Mouse (Mus musculus) intestine, embryonic 16.5 days (tissue): ENCODE measurements around the gene Tcaf1. TPM values are rescaled to one million over a fixed set of nuclear protein-coding genes. Genes with fewer than 3 reads are reported as not detected.

Source experiments
- ATAC-seq: fragments of 200-750 bp; cut with Nextera tagmentation; 2 replicates; pipeline ENCODE4 v1.8.0; 2017; ENCODE audit warnings: moderate TSS enrichment, moderate library complexity
- H3K27ac ChIP-seq: fragments of 300-500 bp; sonication (generic); 2 replicates; pipeline ENCODE4 v1.5.1; 2014; ENCODE audit warnings: mild to moderate bottlenecking, low read length
- H3K27me3 ChIP-seq: fragments of 300-500 bp; sonication (generic); replicated peaks from 2 replicates; pipeline ENCODE4 v1.6.1; 2014; ENCODE audit warnings: low read length, control low read depth, mixed read lengths; ENCODE audit not compliant: control insufficient read depth, insufficient read depth
- H3K36me3 ChIP-seq: fragments of 300-500 bp; sonication (generic); 2 replicates; pipeline ENCODE4 v1.6.1; 2014; ENCODE audit warnings: low read length, control low read depth; ENCODE audit not compliant: control insufficient read depth, insufficient read depth
- H3K4me1 ChIP-seq: fragments of 300-500 bp; sonication (generic); 2 replicates; pipeline ENCODE4 v1.6.1; 2014; ENCODE audit warnings: low read length, control low read depth, mixed read lengths; ENCODE audit not compliant: control insufficient read depth, insufficient read depth
- H3K4me2 ChIP-seq: fragments of 300-500 bp; sonication (generic); 2 replicates; pipeline ENCODE4 v1.6.1; 2014; ENCODE audit warnings: low read depth, low read length, control low read depth
- H3K4me3 ChIP-seq: fragments of 300-500 bp; sonication (generic); 2 replicates; pipeline ENCODE4 v1.5.1; 2014; ENCODE audit warnings: mild to moderate bottlenecking, low read length
- H3K9ac ChIP-seq: fragments of 300-500 bp; sonication (generic); 2 replicates; pipeline ENCODE4 v1.6.1; 2014; ENCODE audit warnings: low read depth, low read length
- H3K9me3 ChIP-seq: fragments of 300-500 bp; sonication (generic); 2 replicates; pipeline ENCODE4 v1.6.1; 2016; ENCODE audit warnings: low read length, control low read depth; ENCODE audit not compliant: control insufficient read depth
- WGBS: fragments of 180-500 bp; shearing (Covaris S2); extraction: QIAGEN DNeasy Blood & Tissue Kit; methylation state at CpG from one replicate; pipeline ENCODE4 v1.1.7; 2014; 5-methylcytosine and 5-hydroxymethylcytosine counted together
- polyA plus RNA-seq: library from polyadenylated mRNA; unstranded; fragments of >200 nt; fragmentation: Nextera tagmentation; extraction: Ambion mirVana; gene quantifications from 2 replicates; pipeline ENCODE4 v1.2.1, GENCODE M21; 2015

Gene Tcaf1
- polyA plus RNA-seq, 1 experiment from 2014 or later = 44.6 TPM

DNA sequence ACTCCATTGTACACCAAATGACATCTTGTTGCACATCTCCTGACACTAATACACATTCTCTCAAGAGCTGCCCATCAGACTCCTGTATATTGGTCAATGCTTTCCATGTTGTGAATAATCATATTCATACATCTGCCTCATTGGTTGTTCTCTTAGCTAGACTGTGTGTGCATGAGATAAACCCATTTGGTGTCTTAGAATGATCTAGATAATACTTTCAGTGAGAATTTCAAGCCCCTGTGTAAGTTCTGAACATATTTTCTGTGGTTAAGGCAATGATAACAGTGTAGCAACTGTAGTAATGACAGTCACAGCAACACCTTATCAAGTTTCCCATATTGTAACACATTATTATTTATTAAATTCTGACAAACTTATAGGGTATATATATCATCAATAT lies 20.1 kb downstream of the Tcaf1 start:
- ATAC-seq = no peak
- no peaks in the 10 kb centered on the region for H3K4me1 ChIP-seq
- no peak overlapping the region for H3K9ac ChIP-seq
- H3K27ac ChIP-seq = no peak overlapping the region
- H3K4me2 ChIP-seq = no peak overlapping the region
- no peaks in the 10 kb centered on the region for H3K27me3 ChIP-seq
- H3K9me3 ChIP-seq = no peaks in the 10 kb centered on the region
- H3K36me3 ChIP-seq = peaks cover 8% of the 10 kb centered on the region; the same call in 1 of the 2 replicates
- H3K4me3 ChIP-seq = no peak overlapping the region

DNA sequence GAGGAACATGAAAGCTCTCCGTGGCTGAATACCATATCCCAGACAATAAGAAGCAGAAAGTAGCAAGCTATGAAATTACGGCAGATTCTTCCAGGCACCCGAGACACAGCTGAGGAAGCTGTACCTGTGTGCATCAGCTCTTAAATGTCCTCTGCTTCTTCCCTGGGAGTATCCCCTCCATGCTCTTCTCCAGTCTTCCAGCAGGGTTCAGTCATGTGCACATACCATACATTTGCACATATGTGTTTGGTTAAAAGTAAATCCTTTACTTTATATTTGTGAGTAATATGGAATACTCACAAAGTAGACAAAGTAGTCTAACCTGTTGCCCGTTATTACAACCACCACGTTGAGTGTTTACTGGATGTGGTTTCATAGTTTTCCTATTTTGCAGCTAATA lies 22.0 kb downstream of the Tcaf1 start:
- WGBS = 88% methylated on average over 5 of the region's 5 CpGs
- Histone ChIP-seq H3K9me3 (no peaks in the 10 kb centered on the region), H3K4me3 (no peak overlapping the region), H3K4me2 (no peak overlapping the region), H3K27me3 (no peaks in the 10 kb centered on the region), H3K27ac (no peak overlapping the region), H3K4me1 (no peaks in the 10 kb centered on the region), H3K36me3 (peaks cover 8% of the 10 kb centered on the region; the same call in 1 of the 2 replicates), H3K9ac (no peak overlapping the region)
- ATAC-seq = no peak

DNA sequence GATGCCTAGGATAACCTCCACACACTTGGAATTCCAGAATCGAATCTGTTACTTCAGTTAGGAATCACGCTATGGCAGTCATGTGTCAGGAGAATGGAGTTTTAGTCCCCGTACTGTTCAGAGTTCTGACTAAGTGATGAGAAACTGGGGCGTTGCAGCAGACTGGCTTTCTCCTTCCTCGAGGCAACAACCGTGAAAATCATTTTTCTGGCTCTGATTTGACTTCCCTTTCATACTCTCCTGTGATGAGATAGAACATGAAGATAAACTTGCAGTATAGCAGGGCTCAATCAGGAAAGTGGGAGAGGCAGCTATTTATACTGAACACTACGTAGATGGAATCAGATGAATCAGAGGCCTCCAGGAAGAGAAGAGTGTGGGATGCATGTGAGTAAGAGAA lies 29.8 kb downstream of the Tcaf1 start:
- Histone ChIP-seq H3K9me3 (no peaks in the 10 kb centered on the region), H3K9ac (no peak overlapping the region), H3K27me3 (no peaks in the 10 kb centered on the region), H3K4me3 (no peak overlapping the region), H3K4me1 (no peaks in the 10 kb centered on the region), H3K36me3 (peaks cover 8% of the 10 kb centered on the region; the same call in 1 of the 2 replicates), H3K27ac (no peak overlapping the region), H3K4me2 (no peak overlapping the region)
- no peak for ATAC-seq
- WGBS = 83% methylated on average over 7 of the region's 7 CpGs

DNA sequence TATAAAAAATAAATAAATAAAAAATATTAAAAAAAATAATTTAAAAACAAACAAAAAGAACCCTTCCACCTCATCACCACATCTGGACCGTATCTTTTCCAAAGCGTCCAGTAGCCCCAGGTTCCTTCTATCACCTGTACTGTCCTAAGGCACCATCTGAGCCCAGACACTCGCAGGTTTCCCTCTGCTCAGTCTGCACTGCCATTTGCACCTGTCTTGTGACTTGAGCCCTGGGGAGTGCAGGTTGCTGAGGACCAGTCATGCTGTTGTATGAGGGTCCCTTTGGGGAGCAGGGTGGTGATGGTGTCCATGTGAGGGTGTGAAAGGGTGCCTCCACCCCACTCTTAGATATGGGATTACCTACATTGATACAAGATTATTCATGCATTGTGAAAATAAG lies 33.9 kb downstream of the Tcaf1 start:
- no peaks in the 10 kb centered on the region for H3K27me3 ChIP-seq
- no peak overlapping the region for H3K9ac ChIP-seq
- peaks cover 16% of the 10 kb centered on the region for H3K36me3 ChIP-seq
- H3K27ac ChIP-seq = no peak overlapping the region
- ATAC-seq = no peak
- no peak overlapping the region for H3K4me2 ChIP-seq
- H3K4me3 ChIP-seq = no peak overlapping the region
- no peaks in the 10 kb centered on the region for H3K4me1 ChIP-seq
- no peaks in the 10 kb centered on the region for H3K9me3 ChIP-seq
- WGBS = 91% methylated on average over 3 of the region's 3 CpGs

DNA sequence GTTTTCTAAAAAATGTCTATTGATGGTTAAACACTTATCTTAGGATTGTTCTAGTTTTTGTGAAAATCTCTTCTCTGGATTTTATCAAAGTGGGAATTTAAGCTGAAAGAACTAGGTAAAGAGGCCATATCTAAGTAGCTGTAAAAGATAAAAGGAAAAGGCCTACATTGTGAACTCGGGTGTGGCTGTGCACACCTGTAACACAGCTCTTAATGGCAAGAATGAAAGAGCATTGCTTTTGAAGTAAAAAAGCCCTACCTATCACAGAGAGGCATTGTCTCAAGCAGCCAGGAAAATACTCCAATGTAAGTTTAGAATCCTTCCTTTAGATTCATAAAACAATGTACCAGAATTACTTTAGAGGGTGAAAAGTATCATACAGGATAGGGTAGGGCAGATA lies 38.1 kb downstream of the Tcaf1 start:
- Histone ChIP-seq H3K9ac (no peak overlapping the region), H3K27me3 (no peaks in the 10 kb centered on the region), H3K4me1 (no peaks in the 10 kb centered on the region), H3K36me3 (peaks cover 11% of the 10 kb centered on the region), H3K27ac (no peak overlapping the region), H3K4me2 (no peak overlapping the region), H3K4me3 (no peak overlapping the region), H3K9me3 (no peaks in the 10 kb centered on the region)
- 50% methylated on average over 1 of the region's 1 CpGs for WGBS
- ATAC-seq = peak; percentile 88

DNA sequence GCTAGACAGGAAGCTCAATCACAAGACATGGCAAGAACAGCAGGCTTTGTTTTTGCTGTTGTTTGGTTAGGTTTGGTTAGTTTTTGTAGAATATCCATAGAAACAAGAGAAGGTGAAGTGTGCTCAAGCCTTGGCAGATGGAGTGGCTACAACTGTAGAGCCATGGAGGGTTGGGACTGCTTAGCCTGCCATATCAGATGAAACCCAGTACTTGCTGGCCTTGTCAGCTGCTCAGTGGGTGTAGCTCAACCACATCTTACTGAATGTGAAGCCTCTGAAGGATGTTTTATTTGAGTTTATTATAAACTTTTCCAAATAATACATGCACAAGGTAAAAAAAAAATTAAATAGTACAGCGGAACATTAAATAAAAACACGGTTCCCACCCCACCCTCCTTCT lies 42.2 kb downstream of the Tcaf1 start:
- H3K27ac ChIP-seq = no peak overlapping the region

DNA sequence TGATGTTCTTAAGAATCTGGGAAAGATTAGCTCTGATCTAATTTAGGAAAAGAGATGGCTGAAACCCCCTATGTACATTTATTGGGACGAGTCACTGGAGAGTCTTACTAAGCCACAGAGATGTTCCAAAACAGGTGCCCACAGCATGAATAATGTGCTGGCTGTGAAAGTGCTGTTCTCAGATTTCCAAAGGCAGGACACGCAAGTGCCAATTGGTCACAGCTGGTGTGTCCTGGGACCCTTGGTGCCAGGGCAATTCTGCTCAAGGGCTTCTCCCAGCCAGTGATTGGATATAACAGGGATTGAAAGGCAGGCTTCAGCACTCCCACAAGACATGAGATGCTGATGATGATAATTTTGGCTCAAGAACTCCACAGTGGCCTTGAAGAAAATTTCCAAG lies 48.1 kb downstream of the Tcaf1 start:
- Histone ChIP-seq H3K4me2 (no peak overlapping the region), H3K9ac (no peak overlapping the region), H3K4me3 (no peak overlapping the region), H3K36me3 (no peaks in the 10 kb centered on the region), H3K4me1 (no peaks in the 10 kb centered on the region), H3K9me3 (no peaks in the 10 kb centered on the region), H3K27me3 (no peaks in the 10 kb centered on the region), H3K27ac (no peak overlapping the region)
- ATAC-seq = no peak
- 60% methylated on average over 2 of the region's 2 CpGs for WGBS

More for the DNA sequence above, 42.2 kb downstream of the Tcaf1 start:
- Histone ChIP-seq H3K4me1 (no peaks in the 10 kb centered on the region), H3K9ac (no peak overlapping the region), H3K9me3 (no peaks in the 10 kb centered on the region), H3K4me3 (no peak overlapping the region), H3K36me3 (no peaks in the 10 kb centered on the region), H3K4me2 (no peak overlapping the region), H3K27me3 (no peaks in the 10 kb centered on the region)
- WGBS = 82% methylated on average over 2 of the region's 2 CpGs
- no peak for ATAC-seq

DNA sequence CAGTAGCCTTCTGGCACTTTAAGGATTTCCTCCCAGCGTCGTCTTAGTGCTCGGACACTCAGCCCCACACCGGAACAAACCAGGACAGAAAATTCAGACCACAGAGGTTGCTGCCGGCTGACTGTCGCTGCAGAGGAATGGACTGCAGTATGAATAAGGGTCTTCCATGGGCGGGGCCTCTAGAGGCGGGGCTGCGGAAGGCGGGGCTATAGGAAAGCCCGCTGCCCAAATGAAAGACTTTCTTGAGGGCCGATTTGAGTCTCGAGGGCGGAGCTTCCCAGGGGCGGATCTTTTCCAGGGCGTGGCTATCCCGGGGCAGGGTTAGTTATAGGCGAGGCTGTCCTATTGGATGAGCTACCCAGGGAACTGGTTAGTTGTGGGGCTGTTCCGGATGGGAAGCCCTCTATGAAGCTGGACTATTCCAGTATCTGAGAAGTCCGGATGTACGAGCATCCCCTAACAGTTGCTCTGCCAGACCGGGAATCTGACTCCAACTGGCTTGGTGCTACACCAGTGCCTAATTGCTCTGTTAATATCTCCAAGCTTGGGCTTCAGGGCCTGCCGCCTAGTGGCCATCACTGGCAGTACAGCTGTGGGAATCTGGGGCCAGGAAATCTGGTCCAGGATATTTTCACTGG lies 64.9 kb downstream of the Tcaf1 start, which contains the start of gene Tcaf2:
Gene Tcaf2 (minus strand): TSS at position 343 of the 638 bp plus-strand sequence.
- H3K9me3 ChIP-seq = no peaks in the 10 kb centered on the region
- H3K4me1 ChIP-seq = 0 out of 2 replicates have a peak, but pooled peaks cover 3% of the 10 kb centered on the region
- no peaks in the 10 kb centered on the region for H3K27me3 ChIP-seq
- peak within 1 kb of the TSS; percentile 44; the same call in 1 of the 2 replicates for H3K9ac ChIP-seq
- H3K27ac ChIP-seq = 0 out of 2 replicates have a peak within 1 kb of the TSS, but pooled peaks have one; percentile 16
- H3K4me3 ChIP-seq = peak within 1 kb of the TSS; percentile 55
- H3K36me3 ChIP-seq = no peaks in the 10 kb centered on the region
- ATAC-seq = peak; percentile 100
- under 1% methylated on average over 23 of the region's 23 CpGs for WGBS
- peak within 1 kb of the TSS; percentile 72 for H3K4me2 ChIP-seq

DNA sequence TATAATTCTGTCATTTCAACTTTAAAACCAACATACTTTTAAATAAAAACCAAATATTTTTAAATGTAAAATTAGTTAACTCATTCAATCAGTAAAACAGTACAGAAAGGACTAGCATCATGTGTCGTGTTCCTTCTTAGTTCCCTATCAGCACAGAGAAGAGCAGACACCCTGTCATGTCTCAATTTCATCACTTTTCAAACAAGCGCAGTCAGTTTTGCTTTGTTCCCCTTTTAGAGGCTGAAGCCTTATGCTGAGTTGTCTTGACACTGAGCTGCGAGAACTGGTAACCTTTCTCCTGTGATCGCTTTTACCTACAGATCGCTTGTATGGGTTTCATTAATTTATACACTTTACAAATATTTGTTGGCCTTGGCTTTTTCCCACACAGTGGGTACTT lies 75.5 kb downstream of the Tcaf1 start:
- no peak overlapping the region for H3K4me2 ChIP-seq
- H3K9ac ChIP-seq = no peak overlapping the region
- WGBS = 87% methylated on average over 5 of the region's 5 CpGs
- no peaks in the 10 kb centered on the region for H3K27me3 ChIP-seq
- H3K9me3 ChIP-seq = no peaks in the 10 kb centered on the region
- no peaks in the 10 kb centered on the region for H3K36me3 ChIP-seq
- no peak for ATAC-seq
- H3K4me3 ChIP-seq = no peak overlapping the region
- no peak overlapping the region for H3K27ac ChIP-seq
- H3K4me1 ChIP-seq = no peaks in the 10 kb centered on the region

DNA sequence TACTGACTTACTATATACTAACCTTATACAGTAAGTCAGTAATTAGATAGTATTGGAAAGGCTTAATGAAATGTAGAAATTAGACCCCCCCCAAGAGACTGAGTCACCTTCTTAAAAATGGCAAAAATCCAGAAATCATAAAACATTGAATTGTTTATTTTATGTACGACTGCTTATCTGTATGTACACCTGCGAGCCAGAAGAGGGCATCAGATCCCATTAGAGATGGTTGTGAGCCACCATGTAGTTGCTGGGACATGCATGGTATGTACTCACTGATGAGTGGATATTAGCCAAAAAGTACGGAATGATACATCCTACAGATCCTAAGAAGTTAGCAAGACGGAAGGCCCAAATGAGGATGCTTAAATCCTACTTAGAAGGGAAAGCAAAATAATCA lies 78.5 kb downstream of the Tcaf1 start:
- H3K27me3 ChIP-seq = no peaks in the 10 kb centered on the region
- H3K4me2 ChIP-seq = no peak overlapping the region
- no peaks in the 10 kb centered on the region for H3K4me1 ChIP-seq
- no peaks in the 10 kb centered on the region for H3K36me3 ChIP-seq
- ATAC-seq = no peak
- H3K9me3 ChIP-seq = no peaks in the 10 kb centered on the region
- 64% methylated on average over 4 of the region's 4 CpGs for WGBS
- H3K27ac ChIP-seq = no peak overlapping the region
- no peak overlapping the region for H3K4me3 ChIP-seq
- H3K9ac ChIP-seq = no peak overlapping the region
